10 mouse cellular contexts compared by ENCODE assay signal in the genomic region with DNA sequence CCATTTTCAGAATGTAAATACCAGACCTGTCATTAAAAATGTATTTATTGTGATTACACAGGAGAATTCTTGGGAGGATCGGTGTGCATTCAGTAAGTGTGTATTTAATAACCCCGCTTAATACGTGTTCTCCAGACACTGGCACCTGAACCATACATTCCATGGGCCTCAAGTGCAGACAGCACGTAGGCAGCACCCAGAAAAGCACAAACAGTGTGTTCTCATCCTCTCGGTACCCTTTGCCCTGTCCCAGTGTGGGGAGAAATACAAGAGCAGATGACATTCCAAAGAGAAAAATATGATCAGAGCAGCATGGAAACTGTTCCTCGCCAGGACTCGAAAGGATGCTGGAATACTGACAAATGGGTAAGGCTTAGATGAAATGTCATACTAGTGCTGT. TPM values are rescaled to one million over a fixed set of nuclear protein-coding genes. Genes with fewer than 3 reads are reported as not detected.
DNase-seq lines count a peak whose midpoint lies in the region; ATAC-seq and TF ChIP-seq lines count a peak whose summit lies in the region.
"Had no signal": no experiment of that assay in that cellular context is flagged by ENCODE, and none has a peak within 500 bp of the region (broad histone marks: within the 10 kb centered on the region; RNA-seq: fewer than 3 reads in every experiment).

No protein-coding gene starts in this region.

- no peak for TF ChIP-seq POLR2A in testis, adult 2 months (IDR thresholded peaks at IDR 0.05; ENCODE audit: control insufficient read depth, low read depth, low read length)

- TF ChIP-seq CTCF in testis, adult 2 months (IDR thresholded peaks at IDR 0.05; ENCODE audit: control insufficient read depth, insufficient read depth, insufficient replicate concordance, low read depth, low read length): no peak

- no peak for ATAC-seq in hindbrain, embryonic 11.5 days (ENCODE audit: low FRiP score)
- ATAC-seq in midbrain, embryonic 11.5 days (ENCODE audit: low FRiP score): no peak
- ATAC-seq in activated CD4-positive, CD25-positive, alpha-beta regulatory T cell, adult 4 months: no peak

- no peak overlapping the region; the same call in 1 of the 2 replicates for H3K9ac ChIP-seq in hindbrain, embryonic 11.5 days (ENCODE audit: low read depth, low read length)
- no peak overlapping the region for H3K9ac ChIP-seq in midbrain, embryonic 11.5 days (ENCODE audit: low read length)

- 80% methylated on average over 7 of the region's 7 CpGs for WGBS in hindbrain, embryonic 10.5 days
- 78% methylated on average over 7 of the region's 7 CpGs for WGBS in hindbrain, embryonic 11.5 days
- WGBS in midbrain, embryonic 11.5 days: 75% methylated on average over 7 of the region's 7 CpGs

- H3K4me3 ChIP-seq in hindbrain, embryonic 10.5 days: no peak overlapping the region
- no peak overlapping the region for H3K4me3 ChIP-seq in hindbrain, embryonic 11.5 days (ENCODE audit: low read depth, low read length)
- no peak overlapping the region for H3K4me3 ChIP-seq in testis, adult 2 months (ENCODE audit: control insufficient read depth, low read depth, low read length)
- H3K4me3 ChIP-seq in midbrain, embryonic 11.5 days (ENCODE audit: low read depth, low read length): no peak overlapping the region

- H3K4me2 ChIP-seq in hindbrain, embryonic 11.5 days (replicated peaks; ENCODE audit: low read depth, low read length): no peak overlapping the region
- no peak overlapping the region for H3K4me2 ChIP-seq in midbrain, embryonic 11.5 days

- no peak for DNase-seq in hindbrain, embryonic 10.5 days (ENCODE audit: low spot score)
- DNase-seq in hindbrain, embryonic 11.5 days (ENCODE audit: low spot score): no peak
- DNase-seq in testis, postnatal 14 days (ENCODE audit: low spot score): no peak
- peak; percentile 82 for DNase-seq in midbrain, embryonic 11.5 days (ENCODE audit: low spot score, missing footprints)
- no peak for DNase-seq in adrenal gland, postnatal 25 days
- DNase-seq: cerebellum, adult 11 months; kidney, adult 9 months had no signal

- peaks cover 78% of the 10 kb centered on the region for H3K4me1 ChIP-seq in hindbrain, embryonic 10.5 days (replicated peaks)
- peaks cover 7% of the 10 kb centered on the region; the same call in 1 of the 2 replicates for H3K4me1 ChIP-seq in hindbrain, embryonic 11.5 days (replicated peaks; ENCODE audit: control insufficient read depth, insufficient read depth, low read length)
- no peaks in the 10 kb centered on the region for H3K4me1 ChIP-seq in testis, adult 2 months (ENCODE audit: control insufficient read depth, insufficient read depth, low read length)
- peaks cover 46% of the 10 kb centered on the region for H3K4me1 ChIP-seq in midbrain, embryonic 11.5 days (ENCODE audit: control insufficient read depth, insufficient read depth, low read length)

- no peaks in the 10 kb centered on the region for H3K36me3 ChIP-seq in hindbrain, embryonic 10.5 days
- H3K36me3 ChIP-seq in hindbrain, embryonic 11.5 days (ENCODE audit: control insufficient read depth, insufficient read depth, low read length): no peaks in the 10 kb centered on the region
- H3K36me3 ChIP-seq in testis, adult 2 months (ENCODE audit: control insufficient read depth, insufficient read depth, low read length): no peaks in the 10 kb centered on the region
- H3K36me3 ChIP-seq in midbrain, embryonic 11.5 days (ENCODE audit: control insufficient read depth, insufficient read depth, low read length): no peaks in the 10 kb centered on the region

- H3K27ac ChIP-seq in hindbrain, embryonic 10.5 days: 0 out of 2 replicates have a peak overlapping the region, but pooled peaks have one; percentile 23
- no peak overlapping the region for H3K27ac ChIP-seq in hindbrain, embryonic 11.5 days (ENCODE audit: low read depth, low read length)
- 0 out of 2 replicates have a peak overlapping the region, but pooled peaks have one; percentile 30 for H3K27ac ChIP-seq in testis, adult 2 months (ENCODE audit: control insufficient read depth, insufficient read depth, low read depth, low read length)
- H3K27ac ChIP-seq in midbrain, embryonic 11.5 days (ENCODE audit: low read depth, low read length): no peak overlapping the region

- peaks cover 9% of the 10 kb centered on the region; the same call in 1 of the 2 replicates for H3K27me3 ChIP-seq in hindbrain, embryonic 10.5 days (ENCODE audit: insufficient read depth, poor library complexity, severe bottlenecking)
- no peaks in the 10 kb centered on the region for H3K27me3 ChIP-seq in hindbrain, embryonic 11.5 days (ENCODE audit: control insufficient read depth, insufficient read depth, low read length)
- H3K27me3 ChIP-seq in testis, adult 2 months (ENCODE audit: control insufficient read depth, insufficient read depth, low read length): no peaks in the 10 kb centered on the region
- H3K27me3 ChIP-seq in midbrain, embryonic 11.5 days (ENCODE audit: control insufficient read depth, insufficient read depth, low read length): no peaks in the 10 kb centered on the region

- H3K9me3 ChIP-seq in hindbrain, embryonic 10.5 days: no peaks in the 10 kb centered on the region
- no peaks in the 10 kb centered on the region for H3K9me3 ChIP-seq in hindbrain, embryonic 11.5 days (ENCODE audit: control insufficient read depth, low read length)
- H3K9me3 ChIP-seq in midbrain, embryonic 11.5 days (ENCODE audit: control insufficient read depth, low read length): no peaks in the 10 kb centered on the region

RNA-seq across cellular contexts. Expression of a gene that starts 22.0 kb away (rescaled TPM):
- polyA plus RNA-seq in hindbrain, embryonic 10.5 days (2016; fragmentation: Nextera tagmentation; extraction: Ambion mirVana): not detected in 2 replicates
- polyA plus RNA-seq in hindbrain, embryonic 11.5 days (2014; fragmentation: Nextera tagmentation; extraction: Ambion mirVana): 0.17 TPM in 1 of 2 replicates, not detected in the other
- polyA plus RNA-seq in testis, adult 2 months (2012; rRNA removed): not detected in 2 replicates
- polyA plus RNA-seq in midbrain, embryonic 11.5 days (2014; fragmentation: Nextera tagmentation; extraction: Ambion mirVana): 0.16 TPM in 1 of 2 replicates, not detected in the other
- not detected for polyA plus RNA-seq in activated CD4-positive, CD25-positive, alpha-beta regulatory T cell, adult 4 months (2017; shearing (Covaris generic))
- total RNA-seq in adrenal gland, postnatal 25 days (2021): not detected in 2 replicates
- total RNA-seq: gastrocnemius, postnatal 36 days had no signal

Comparison
In these comparisons a context has a peak if more than half of its experiments do, and no peak if none do; other contexts are left out.
1. H3K27ac ChIP-seq: peak in hindbrain, embryonic 10.5 days (single experiment) and testis, adult 2 months (single experiment); none in hindbrain, embryonic 11.5 days (single experiment) and midbrain, embryonic 11.5 days (single experiment).